Mouse (Mus musculus): ENCODE results near the gene Tpst2. TPM values are rescaled to one million over a fixed set of nuclear protein-coding genes. Genes with fewer than 3 reads are reported as not detected.

The Tpst2 gene
- polyA plus RNA-seq, 1 experiment from 2014 or later: 68.7 TPM

DNA sequence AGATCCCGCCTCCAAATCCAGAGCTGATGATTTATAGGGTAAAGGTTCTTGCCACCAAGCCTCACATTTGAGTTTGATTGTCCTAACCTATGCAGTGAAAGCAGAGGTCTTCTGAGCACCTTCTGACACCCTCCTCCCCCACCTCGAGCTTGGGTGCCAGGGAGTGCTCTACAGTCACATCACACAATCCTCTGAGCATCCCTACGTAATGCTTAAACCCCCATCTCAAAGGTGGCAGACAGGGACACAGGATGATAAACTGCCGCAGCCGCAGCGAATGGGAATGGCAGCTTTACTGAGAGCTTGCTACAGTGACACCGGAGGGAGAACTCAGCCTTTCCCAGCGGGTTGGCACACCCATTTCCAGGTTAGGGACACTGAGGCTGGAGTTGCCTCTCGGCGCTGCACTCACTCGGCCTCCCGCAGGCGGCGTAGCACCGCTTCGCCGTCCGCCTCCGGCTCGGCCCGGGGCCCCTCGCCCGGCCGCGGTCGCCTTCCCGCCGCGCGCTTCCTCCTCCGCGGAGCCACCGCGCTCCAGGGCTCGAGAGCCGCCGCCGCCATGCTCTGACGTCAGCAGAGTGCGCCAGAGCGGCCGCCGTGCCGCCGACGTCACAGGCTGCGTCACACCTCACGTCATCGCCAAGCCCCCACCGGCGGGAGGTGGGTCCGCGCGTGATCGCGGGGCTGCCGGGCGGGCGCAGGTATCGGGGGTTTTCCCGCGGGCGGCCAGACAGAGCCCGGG lies 66.1 kb downstream of the Tpst2 start, which contains the start of the genes Srrd and Hps4:
Srrd (minus strand) TSS at position 578 of the 742 bp plus-strand sequence.
Hps4 (plus strand) TSS at position 621 of the 742 bp plus-strand sequence.
- no peaks in the 10 kb centered on the region for H3K27me3 ChIP-seq (ENCODE audit: insufficient read depth, low read length)
- H3K36me3 ChIP-seq (ENCODE audit: insufficient read depth, low read length): peaks cover 17% of the 10 kb centered on the region
- H3K9ac ChIP-seq (replicated peaks; ENCODE audit: low read length): peak within 1 kb of the TSS; percentile 91
- 1% methylated on average over 61 of the region's 64 CpGs for WGBS
- no peaks in the 10 kb centered on the region for H3K9me3 ChIP-seq (ENCODE audit: low read length)
- peak within 1 kb of the TSS; percentile 90 for H3K4me3 ChIP-seq (ENCODE audit: low read length)
- H3K4me1 ChIP-seq (ENCODE audit: insufficient read depth, low read length): peaks cover 22% of the 10 kb centered on the region
- peak within 1 kb of the TSS; percentile 82 for H3K4me2 ChIP-seq (replicated peaks; ENCODE audit: low read depth, low read length)
- ATAC-seq (ENCODE audit: low FRiP score, low TSS enrichment): peak; percentile 40; the same call in 1 of the 2 replicates
- 0 out of 2 replicates have a peak within 1 kb of the TSS, but pooled peaks have one; percentile 10 for H3K27ac ChIP-seq (ENCODE audit: low read length)

GRCm38 (mm10) chr5:112343205-112343595 lies 66.7 kb downstream of the Tpst2 start:
- Histone ChIP-seq H3K4me3 (ENCODE audit: low read length) (peak overlapping the region; percentile 90), H3K27me3 (ENCODE audit: insufficient read depth, low read length) (no peaks in the 10 kb centered on the region), H3K9me3 (ENCODE audit: low read length) (no peaks in the 10 kb centered on the region), H3K27ac (ENCODE audit: low read length) (0 out of 2 replicates have a peak overlapping the region, but pooled peaks have one; percentile 10), H3K4me1 (ENCODE audit: insufficient read depth, low read length) (peaks cover 22% of the 10 kb centered on the region), H3K36me3 (ENCODE audit: insufficient read depth, low read length) (peaks cover 11% of the 10 kb centered on the region), H3K4me2 (replicated peaks; ENCODE audit: low read depth, low read length) (peak overlapping the region; percentile 82), H3K9ac (replicated peaks; ENCODE audit: low read length) (peak overlapping the region; percentile 91)
- WGBS: 0% methylated on average over 24 of the region's 24 CpGs
- peak; percentile 72 for ATAC-seq (ENCODE audit: low FRiP score, low TSS enrichment)

- Histone ChIP-seq H3K27me3 (ENCODE audit: insufficient read depth, low read length) (no peaks in the 10 kb centered on the region), H3K4me2 (replicated peaks; ENCODE audit: low read depth, low read length) (no peak overlapping the region), H3K9me3 (ENCODE audit: low read length) (no peaks in the 10 kb centered on the region), H3K4me3 (ENCODE audit: low read length) (no peak overlapping the region), H3K27ac (ENCODE audit: low read length) (no peak overlapping the region), H3K36me3 (ENCODE audit: insufficient read depth, low read length) (peaks cover 7% of the 10 kb centered on the region), H3K9ac (replicated peaks; ENCODE audit: low read length) (no peak overlapping the region; the same call in 1 of the 2 replicates), H3K4me1 (ENCODE audit: insufficient read depth, low read length) (peaks cover 22% of the 10 kb centered on the region)
- 79% methylated on average over 6 of the region's 6 CpGs for WGBS
- ATAC-seq (ENCODE audit: low FRiP score, low TSS enrichment): no peak
These were observed 67.8 kb downstream of the Tpst2 start for GRCm38 (mm10) chr5:112344092-112344960.

DNA sequence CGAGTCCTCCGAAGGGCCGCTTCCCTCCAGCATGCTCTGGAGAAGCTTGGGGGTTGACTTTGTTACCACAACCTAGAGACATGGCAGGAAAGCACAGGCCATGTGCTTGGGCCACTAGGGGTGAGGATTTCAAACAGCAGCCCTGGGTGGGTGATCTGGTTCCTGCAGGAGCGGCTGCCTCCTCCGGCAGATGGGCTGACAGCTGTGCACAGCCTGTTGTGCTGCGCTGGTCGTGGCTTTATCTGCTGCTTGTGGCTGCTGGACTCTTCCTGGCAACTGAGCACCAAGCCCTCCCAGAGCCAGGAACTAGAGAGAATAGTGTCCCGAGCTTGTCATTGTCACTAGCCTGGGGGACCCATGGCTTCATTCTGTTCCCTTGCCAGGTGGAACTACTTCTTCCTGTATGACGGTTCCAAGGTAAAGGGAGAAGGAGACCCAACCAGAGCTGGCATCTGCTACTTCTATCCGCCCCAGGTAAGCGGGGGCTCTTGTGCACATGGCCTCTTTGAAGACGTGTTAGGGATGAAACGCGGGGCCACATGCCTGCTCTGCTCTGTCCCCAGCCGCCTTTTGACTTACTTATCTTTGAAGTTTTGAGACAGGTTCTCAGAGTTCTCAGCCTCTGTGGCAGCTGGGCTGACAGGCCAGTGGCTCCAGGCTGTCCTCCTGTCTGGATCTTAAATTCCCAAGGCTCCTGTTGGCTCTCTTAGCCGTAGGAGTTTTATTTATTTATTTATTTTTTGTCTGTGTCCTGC lies 69.9 kb downstream of the Tpst2 start:
- no peak for ATAC-seq (ENCODE audit: low FRiP score, low TSS enrichment)
- H3K9me3 ChIP-seq (ENCODE audit: low read length): no peaks in the 10 kb centered on the region
- H3K27me3 ChIP-seq (ENCODE audit: insufficient read depth, low read length): no peaks in the 10 kb centered on the region
- H3K4me2 ChIP-seq (replicated peaks; ENCODE audit: low read depth, low read length): no peak overlapping the region
- 87% methylated on average over 16 of the region's 16 CpGs for WGBS
- H3K36me3 ChIP-seq (ENCODE audit: insufficient read depth, low read length): peaks cover 20% of the 10 kb centered on the region
- no peak overlapping the region for H3K4me3 ChIP-seq (ENCODE audit: low read length)
- H3K9ac ChIP-seq (replicated peaks; ENCODE audit: low read length): no peak overlapping the region
- peaks cover 22% of the 10 kb centered on the region for H3K4me1 ChIP-seq (ENCODE audit: insufficient read depth, low read length)
- no peak overlapping the region for H3K27ac ChIP-seq (ENCODE audit: low read length)

- Histone ChIP-seq H3K27ac (ENCODE audit: low read length) (no peak overlapping the region), H3K4me1 (ENCODE audit: insufficient read depth, low read length) (peaks cover 4% of the 10 kb centered on the region; the same call in 1 of the 2 replicates), H3K9ac (replicated peaks; ENCODE audit: low read length) (no peak overlapping the region), H3K4me2 (replicated peaks; ENCODE audit: low read depth, low read length) (no peak overlapping the region), H3K4me3 (ENCODE audit: low read length) (no peak overlapping the region), H3K27me3 (ENCODE audit: insufficient read depth, low read length) (no peaks in the 10 kb centered on the region), H3K9me3 (ENCODE audit: low read length) (no peaks in the 10 kb centered on the region), H3K36me3 (ENCODE audit: insufficient read depth, low read length) (peaks cover 26% of the 10 kb centered on the region)
- WGBS: 91% methylated on average over 8 of the region's 8 CpGs
- no peak for ATAC-seq (ENCODE audit: low FRiP score, low TSS enrichment)
These were observed 72.7 kb downstream of the Tpst2 start for GRCm38 (mm10) chr5:112349169-112349568.

DNA sequence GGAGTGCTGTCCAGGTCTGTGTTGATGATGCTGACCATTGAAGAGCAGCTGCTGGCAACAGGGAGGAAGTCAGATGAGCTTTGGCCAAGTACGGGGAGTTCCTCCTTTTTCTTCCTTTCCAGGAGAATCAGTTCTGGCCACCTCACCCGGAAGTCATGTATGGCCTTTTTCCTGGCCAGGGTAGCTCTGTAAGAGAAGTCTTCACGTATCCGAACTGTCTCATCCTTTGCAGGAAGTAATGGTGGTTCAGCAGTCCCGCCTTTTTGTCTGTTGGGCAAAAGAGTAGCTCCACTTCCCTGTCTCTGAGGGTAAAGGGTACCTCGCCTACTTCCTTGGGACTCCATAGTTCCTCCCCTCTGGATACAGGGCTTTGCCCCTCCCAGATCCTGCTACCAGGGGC lies 79.0 kb downstream of the Tpst2 start:
- ATAC-seq (ENCODE audit: low FRiP score, low TSS enrichment): no peak
- Histone ChIP-seq H3K4me3 (ENCODE audit: low read length) (no peak overlapping the region), H3K27ac (ENCODE audit: low read length) (no peak overlapping the region), H3K36me3 (ENCODE audit: insufficient read depth, low read length) (peaks cover 35% of the 10 kb centered on the region), H3K27me3 (ENCODE audit: insufficient read depth, low read length) (no peaks in the 10 kb centered on the region), H3K4me2 (replicated peaks; ENCODE audit: low read depth, low read length) (no peak overlapping the region), H3K4me1 (ENCODE audit: insufficient read depth, low read length) (no peaks in the 10 kb centered on the region), H3K9me3 (ENCODE audit: low read length) (no peaks in the 10 kb centered on the region), H3K9ac (replicated peaks; ENCODE audit: low read length) (no peak overlapping the region)
- WGBS: 82% methylated on average over 6 of the region's 6 CpGs

DNA sequence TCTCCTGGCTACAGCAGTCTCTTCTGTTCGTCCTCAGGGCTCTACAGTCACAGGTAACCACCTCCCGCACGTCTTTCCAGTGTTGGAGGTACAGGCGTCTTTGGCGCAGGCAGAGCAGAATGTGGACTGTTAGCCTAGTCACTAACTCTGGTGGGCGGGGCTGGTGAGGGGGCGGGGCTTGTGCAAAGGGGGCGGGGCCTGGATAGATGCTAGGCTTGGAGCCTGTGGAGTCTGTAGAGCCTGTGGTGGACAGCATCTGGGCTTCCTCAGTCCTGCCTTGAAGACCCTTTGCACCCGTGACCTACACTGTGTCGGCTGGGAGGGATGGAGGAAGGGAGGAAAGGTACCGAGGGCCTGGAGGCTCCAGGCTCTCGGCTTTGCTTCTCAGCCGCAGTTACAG lies 79.4 kb downstream of the Tpst2 start, which contains the start of gene Gm6583:
Gm6583 (minus strand) TSS at position 124 of the 400 bp plus-strand sequence.
- ATAC-seq (ENCODE audit: low FRiP score, low TSS enrichment): no peak
- H3K36me3 ChIP-seq (ENCODE audit: insufficient read depth, low read length): peaks cover 31% of the 10 kb centered on the region

GRCm38 (mm10) chr5:112356322-112356721 lies 79.8 kb downstream of the Tpst2 start:
- no peaks in the 10 kb centered on the region for H3K9me3 ChIP-seq (ENCODE audit: low read length)
- no peaks in the 10 kb centered on the region for H3K27me3 ChIP-seq (ENCODE audit: insufficient read depth, low read length)
- H3K27ac ChIP-seq (ENCODE audit: low read length): no peak overlapping the region
- no peak overlapping the region for H3K9ac ChIP-seq (replicated peaks; ENCODE audit: low read length)
- no peak overlapping the region for H3K4me3 ChIP-seq (ENCODE audit: low read length)
- ATAC-seq (ENCODE audit: low FRiP score, low TSS enrichment): no peak
- H3K4me1 ChIP-seq (ENCODE audit: insufficient read depth, low read length): no peaks in the 10 kb centered on the region
- H3K4me2 ChIP-seq (replicated peaks; ENCODE audit: low read depth, low read length): no peak overlapping the region
- H3K36me3 ChIP-seq (ENCODE audit: insufficient read depth, low read length): peaks cover 28% of the 10 kb centered on the region
- 86% methylated on average over 9 of the region's 9 CpGs for WGBS

More for the DNA sequence above, 79.4 kb downstream of the Tpst2 start, which contains the start of gene Gm6583:
- WGBS: 63% methylated on average over 13 of the region's 13 CpGs
- Histone ChIP-seq H3K27ac (ENCODE audit: low read length) (no peak within 1 kb of the TSS), H3K9ac (replicated peaks; ENCODE audit: low read length) (no peak within 1 kb of the TSS), H3K4me3 (ENCODE audit: low read length) (no peak within 1 kb of the TSS), H3K27me3 (ENCODE audit: insufficient read depth, low read length) (no peaks in the 10 kb centered on the region), H3K4me1 (ENCODE audit: insufficient read depth, low read length) (no peaks in the 10 kb centered on the region), H3K4me2 (replicated peaks; ENCODE audit: low read depth, low read length) (no peak within 1 kb of the TSS), H3K9me3 (ENCODE audit: low read length) (no peaks in the 10 kb centered on the region)

DNA sequence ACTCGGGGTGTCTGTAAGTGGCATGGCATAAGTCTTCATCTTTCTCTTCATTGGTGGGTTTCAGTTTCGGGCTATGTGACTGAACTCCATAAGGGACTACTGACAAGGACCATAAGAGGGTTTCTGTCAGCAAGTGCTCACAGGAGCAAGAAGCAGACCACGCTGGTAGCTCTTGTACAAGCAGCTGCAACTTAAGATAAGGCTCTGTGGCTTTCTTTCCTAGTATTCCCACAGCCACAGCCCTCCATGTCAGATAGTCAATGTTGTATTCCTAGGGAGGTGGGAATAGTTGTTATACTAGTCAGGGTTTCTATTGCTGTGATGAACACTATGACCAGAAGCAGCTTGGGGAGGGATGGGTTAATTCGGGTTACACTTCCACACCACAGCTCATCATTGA lies 83.0 kb downstream of the Tpst2 start:
- Histone ChIP-seq H3K9me3 (ENCODE audit: low read length) (no peaks in the 10 kb centered on the region; the same call in 1 of the 2 replicates), H3K4me2 (replicated peaks; ENCODE audit: low read depth, low read length) (no peak overlapping the region), H3K27ac (ENCODE audit: low read length) (no peak overlapping the region), H3K4me1 (ENCODE audit: insufficient read depth, low read length) (no peaks in the 10 kb centered on the region), H3K4me3 (ENCODE audit: low read length) (no peak overlapping the region), H3K36me3 (ENCODE audit: insufficient read depth, low read length) (peaks cover 40% of the 10 kb centered on the region), H3K9ac (replicated peaks; ENCODE audit: low read length) (no peak overlapping the region), H3K27me3 (ENCODE audit: insufficient read depth, low read length) (no peaks in the 10 kb centered on the region)
- WGBS: 92% methylated on average over 4 of the region's 4 CpGs
- no peak for ATAC-seq (ENCODE audit: low FRiP score, low TSS enrichment)

Measured in kidney, embryonic 16.5 days (tissue).